Mouse (Mus musculus) hindbrain, embryonic 11.5 days (tissue): ENCODE results near the gene Dennd2c. TPM values are rescaled to one million over a fixed set of nuclear protein-coding genes. Genes with fewer than 3 reads are reported as not detected.
A peak's percentile ranks its signal among the peaks of the same experiment; 100 is the strongest.

Source experiments
- ATAC-seq: fragments of 200-750 bp; cut with Nextera tagmentation; 2 replicates; pipeline ENCODE4 v1.8.0; 2017; ENCODE audit warnings: mild to moderate bottlenecking, moderate TSS enrichment, moderate library complexity; ENCODE audit not compliant: low FRiP score
- DNase-seq: peaks from one replicate; pipeline ENCODE4 v3.0.0-alpha.2; 2015; ENCODE audit warnings: low spot score
- H3K27ac ChIP-seq: fragments of 300-500 bp; sonication (generic); 2 replicates; pipeline ENCODE4 v1.5.1; 2014; ENCODE audit warnings: mild to moderate bottlenecking, low read depth, low read length
- H3K27me3 ChIP-seq: fragments of 300-500 bp; sonication (generic); 2 replicates; pipeline ENCODE4 v1.6.1; 2014; ENCODE audit warnings: mild to moderate bottlenecking, low read length, moderate library complexity, mixed read lengths; ENCODE audit not compliant: control insufficient read depth, insufficient read depth
- H3K36me3 ChIP-seq: fragments of 300-500 bp; sonication (generic); 2 replicates; pipeline ENCODE4 v1.6.1; 2014; ENCODE audit warnings: mild to moderate bottlenecking, low read length, moderate library complexity, mixed read lengths; ENCODE audit not compliant: control insufficient read depth, insufficient read depth
- H3K4me1 ChIP-seq: fragments of 300-500 bp; sonication (generic); replicated peaks from 2 replicates; pipeline ENCODE4 v1.6.1; 2014; ENCODE audit warnings: low read length, mixed read lengths; ENCODE audit not compliant: control insufficient read depth, insufficient read depth
- H3K4me2 ChIP-seq: fragments of 300-500 bp; sonication (generic); replicated peaks from 2 replicates; pipeline ENCODE4 v1.6.1; 2014; ENCODE audit warnings: mild to moderate bottlenecking, low read depth, low read length
- H3K4me3 ChIP-seq: fragments of 300-500 bp; sonication (generic); 2 replicates; pipeline ENCODE4 v1.5.1; 2014; ENCODE audit warnings: low read depth, low read length
- H3K9ac ChIP-seq: fragments of 300-500 bp; sonication (generic); 2 replicates; pipeline ENCODE4 v1.6.1; 2014; ENCODE audit warnings: low read depth, low read length
- H3K9me3 ChIP-seq: fragments of 300-500 bp; sonication (generic); 2 replicates; pipeline ENCODE4 v1.6.1; 2016; ENCODE audit warnings: low read length; ENCODE audit not compliant: control insufficient read depth
- WGBS: fragments of 180-500 bp; shearing (Covaris S2); extraction: QIAGEN DNeasy Blood & Tissue Kit; methylation state at CpG from one replicate; pipeline ENCODE4 v1.1.7; 2014; 5-methylcytosine and 5-hydroxymethylcytosine counted together
- polyA plus RNA-seq: library from polyadenylated mRNA; unstranded; fragments of >200 nt; fragmentation: Nextera tagmentation; extraction: Ambion mirVana; gene quantifications from 2 replicates; pipeline ENCODE4 v1.2.1, GENCODE M21; 2014

Gene Dennd2c
- polyA plus RNA-seq, 1 experiment from 2014 or later = 2.5 TPM

- no peak overlapping the region for H3K4me3 ChIP-seq
- peaks cover 11% of the 10 kb centered on the region for H3K27me3 ChIP-seq
- no peaks in the 10 kb centered on the region for H3K9me3 ChIP-seq
- H3K27ac ChIP-seq = no peak overlapping the region
- no peaks in the 10 kb centered on the region for H3K4me1 ChIP-seq
- DNase-seq (no peak), ATAC-seq (no peak)
- no peaks in the 10 kb centered on the region for H3K36me3 ChIP-seq
- no peak overlapping the region for H3K4me2 ChIP-seq
- 69% methylated on average over 2 of the region's 2 CpGs for WGBS
- H3K9ac ChIP-seq = no peak overlapping the region
Observed at GRCm38 (mm10) chr3:103100735-103101134, 1.7 kb upstream of the Dennd2c start.

GRCm38 (mm10) chr3:103101194-103101593 is 1.2 kb upstream of the Dennd2c start:
- ATAC-seq (no peak), DNase-seq (no peak)
- H3K9me3 ChIP-seq = no peaks in the 10 kb centered on the region
- H3K27me3 ChIP-seq = peaks cover 11% of the 10 kb centered on the region
- H3K9ac ChIP-seq = no peak overlapping the region
- H3K4me3 ChIP-seq = no peak overlapping the region
- no peaks in the 10 kb centered on the region for H3K36me3 ChIP-seq
- 68% methylated on average over 5 of the region's 5 CpGs for WGBS
- no peaks in the 10 kb centered on the region for H3K4me1 ChIP-seq
- H3K27ac ChIP-seq = no peak overlapping the region
- no peak overlapping the region for H3K4me2 ChIP-seq

GRCm38 (mm10) chr3:103101909-103102308 is 495 bp upstream of the Dennd2c start:
- Histone ChIP-seq H3K27me3 (peaks cover 11% of the 10 kb centered on the region), H3K4me1 (no peaks in the 10 kb centered on the region), H3K4me2 (peak overlapping the region; percentile 64), H3K9me3 (no peaks in the 10 kb centered on the region), H3K4me3 (peak overlapping the region; percentile 38), H3K36me3 (no peaks in the 10 kb centered on the region), H3K9ac (0 out of 2 replicates have a peak overlapping the region, but pooled peaks have one; percentile 37), H3K27ac (no peak overlapping the region)
- WGBS = 2% methylated on average over 14 of the region's 14 CpGs
- DNase-seq = no peak
- ATAC-seq = peak; percentile 42

- ATAC-seq = no peak
- Histone ChIP-seq H3K9me3 (no peaks in the 10 kb centered on the region), H3K36me3 (no peaks in the 10 kb centered on the region), H3K9ac (no peak overlapping the region), H3K27me3 (peaks cover 6% of the 10 kb centered on the region), H3K4me2 (no peak overlapping the region), H3K4me1 (no peaks in the 10 kb centered on the region), H3K27ac (no peak overlapping the region), H3K4me3 (no peak overlapping the region)
- DNase-seq = no peak
- WGBS = 85% methylated on average over 7 of the region's 7 CpGs
Observed at GRCm38 (mm10) chr3:103107565-103108240, 5.3 kb downstream of the Dennd2c start.

GRCm38 (mm10) chr3:103112216-103112615 is 9.8 kb downstream of the Dennd2c start:
- H3K4me2 ChIP-seq = no peak overlapping the region
- H3K9ac ChIP-seq = no peak overlapping the region
- H3K4me3 ChIP-seq = no peak overlapping the region
- DNase-seq (no peak), ATAC-seq (no peak)
- no peaks in the 10 kb centered on the region for H3K4me1 ChIP-seq
- no peaks in the 10 kb centered on the region for H3K36me3 ChIP-seq
- no peak overlapping the region for H3K27ac ChIP-seq
- no peaks in the 10 kb centered on the region for H3K27me3 ChIP-seq
- WGBS = 76% methylated on average over 5 of the region's 5 CpGs
- H3K9me3 ChIP-seq = no peaks in the 10 kb centered on the region

GRCm38 (mm10) chr3:103123636-103124035 is 21.2 kb downstream of the Dennd2c start:
- H3K27ac ChIP-seq = no peak overlapping the region
- H3K4me2 ChIP-seq = no peak overlapping the region
- H3K9me3 ChIP-seq = no peaks in the 10 kb centered on the region
- no peaks in the 10 kb centered on the region for H3K4me1 ChIP-seq
- H3K36me3 ChIP-seq = no peaks in the 10 kb centered on the region
- DNase-seq (no peak), ATAC-seq (no peak)
- no peak overlapping the region for H3K4me3 ChIP-seq
- no peak overlapping the region for H3K9ac ChIP-seq
- 0 out of 2 replicates have a peak, but pooled peaks cover 2% of the 10 kb centered on the region for H3K27me3 ChIP-seq
- WGBS = 90% methylated on average over 3 of the region's 3 CpGs

- Histone ChIP-seq H3K4me3 (no peak overlapping the region), H3K36me3 (no peaks in the 10 kb centered on the region), H3K9ac (no peak overlapping the region), H3K4me2 (no peak overlapping the region), H3K27ac (no peak overlapping the region), H3K4me1 (no peaks in the 10 kb centered on the region), H3K27me3 (0 out of 2 replicates have a peak, but pooled peaks cover 2% of the 10 kb centered on the region), H3K9me3 (no peaks in the 10 kb centered on the region)
- no peak for DNase-seq
- no peak for ATAC-seq
- WGBS = 94% methylated on average over 3 of the region's 3 CpGs
Observed at GRCm38 (mm10) chr3:103126138-103126537, 23.7 kb downstream of the Dennd2c start.

GRCm38 (mm10) chr3:103127177-103127576 is 24.8 kb downstream of the Dennd2c start:
- Histone ChIP-seq H3K36me3 (no peaks in the 10 kb centered on the region), H3K4me3 (no peak overlapping the region), H3K27ac (peak overlapping the region; percentile 11; the same call in 1 of the 2 replicates), H3K4me1 (no peaks in the 10 kb centered on the region), H3K4me2 (no peak overlapping the region), H3K9ac (no peak overlapping the region), H3K27me3 (0 out of 2 replicates have a peak, but pooled peaks cover 2% of the 10 kb centered on the region), H3K9me3 (no peaks in the 10 kb centered on the region)
- ATAC-seq (peak; percentile 67; the same call in 1 of the 2 replicates), DNase-seq (peak; percentile 31)
- 25% methylated on average over 2 of the region's 2 CpGs for WGBS

- H3K9ac ChIP-seq = no peak overlapping the region
- ATAC-seq (no peak), DNase-seq (no peak)
- no peaks in the 10 kb centered on the region for H3K9me3 ChIP-seq
- no peak overlapping the region for H3K27ac ChIP-seq
- no peaks in the 10 kb centered on the region for H3K4me1 ChIP-seq
- H3K4me2 ChIP-seq = no peak overlapping the region
- WGBS = 72% methylated on average over 5 of the region's 5 CpGs
- H3K36me3 ChIP-seq = no peaks in the 10 kb centered on the region
- H3K4me3 ChIP-seq = no peak overlapping the region
- 0 out of 2 replicates have a peak, but pooled peaks cover 2% of the 10 kb centered on the region for H3K27me3 ChIP-seq
Observed at GRCm38 (mm10) chr3:103127721-103128120, 25.3 kb downstream of the Dennd2c start.
